Mouse (Mus musculus) cerebellum, adult 2 months (tissue): ENCODE measurements around the gene Fbh1.

Source experiments
- CTCF ChIP-seq: fragments of 200-500 bp; IDR thresholded peaks from 2 replicates; pipeline ENCODE4 v1.5.1; 2011; ENCODE audit warnings: low read depth, mild to moderate bottlenecking, control low read depth, low read length, moderate library complexity, borderline replicate concordance; ENCODE audit not compliant: insufficient read depth
- POLR2A ChIP-seq: fragments of 200-500 bp; IDR thresholded peaks from 2 replicates; pipeline ENCODE4 v1.6.1; 2011; ENCODE audit warnings: low read length, control low read depth, borderline replicate concordance; ENCODE audit not compliant: insufficient read depth

DNA sequence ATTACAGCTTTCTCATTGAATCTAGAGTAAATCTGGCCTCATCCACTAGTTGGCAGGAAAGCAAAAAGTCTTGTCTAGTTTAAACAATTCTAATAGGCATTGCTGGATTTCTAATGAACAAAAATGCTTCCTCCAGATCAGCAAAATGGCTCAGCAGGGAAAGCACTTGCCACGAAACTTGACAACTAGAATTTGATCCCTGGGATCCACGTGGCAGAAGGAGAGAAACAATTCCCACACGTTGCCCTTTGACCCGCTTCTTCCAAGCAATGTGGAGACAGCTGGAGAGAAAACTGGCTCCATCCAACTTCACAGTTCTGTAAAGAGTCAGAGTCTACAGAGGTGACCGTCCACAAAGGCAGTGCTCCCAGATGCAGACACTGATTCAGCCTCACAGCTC lies 78.4 kb downstream of the Fbh1 start:
- no peak for TF ChIP-seq CTCF
- TF ChIP-seq POLR2A: no peak
